Mouse (Mus musculus): ENCODE measurements at regions not wholly inside any gene's neighbourhood (a gene's known extent, or its start where the extent isn't known, plus 50 kb on each side); places are given as distances from the start of the nearest gene placed in this dataset.

DNA sequence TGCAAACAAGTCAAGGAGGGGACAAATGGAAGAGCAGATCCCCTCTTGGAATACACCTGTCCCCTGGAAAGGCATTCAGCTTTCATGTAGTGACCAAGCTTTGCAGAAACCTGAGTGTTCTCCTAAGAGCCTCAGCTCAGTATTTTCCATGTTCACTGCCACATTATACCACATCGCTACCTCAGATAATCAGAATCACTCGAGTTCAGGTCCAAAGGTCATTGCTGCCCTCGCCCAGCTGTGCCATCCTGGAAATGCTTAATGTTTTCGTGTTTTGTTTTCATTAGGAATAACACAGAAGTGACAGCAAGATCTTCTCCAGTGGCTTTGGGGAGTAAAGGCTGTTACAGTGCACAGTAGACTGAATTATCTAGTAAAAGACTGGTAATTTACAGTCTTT is 83.0 kb upstream of the Fat1 start:
- ATAC-seq, result no peak
- Histone ChIP-seq H3K4me3 (no peak overlapping the region), H3K27ac (no peak overlapping the region), H3K9me3 (replicated peaks) (no peaks in the 10 kb centered on the region), H3K27me3 (replicated peaks) (no peaks in the 10 kb centered on the region), H3K4me1 (no peaks in the 10 kb centered on the region), H3K4me2 (no peak overlapping the region), H3K36me3 (no peaks in the 10 kb centered on the region), H3K9ac (no peak overlapping the region)
- 74% methylated on average over 4 of the region's 4 CpGs for WGBS (ENCODE audit: insufficient replicate concordance)

DNA sequence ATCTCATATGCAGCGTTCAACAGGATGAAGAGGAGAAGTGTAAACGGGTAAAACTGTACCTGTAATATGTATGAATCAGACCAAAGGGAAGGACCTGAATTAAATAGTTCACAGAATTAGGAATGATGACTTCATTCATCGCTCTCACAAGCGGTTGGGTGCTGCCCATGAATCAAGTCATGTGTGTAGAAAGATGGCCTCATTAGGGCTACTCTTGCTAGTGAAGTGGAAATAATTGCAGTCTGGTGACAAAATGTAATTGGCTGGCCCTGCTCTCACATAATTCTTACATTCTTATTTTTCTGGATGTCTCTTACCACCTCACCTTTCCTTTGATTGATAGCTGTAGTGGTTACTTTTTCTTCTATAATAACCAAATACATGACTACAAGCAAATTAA is 80.1 kb upstream of the Fat1 start:
- no peak overlapping the region for H3K27ac ChIP-seq
- H3K4me1 ChIP-seq, result no peaks in the 10 kb centered on the region
- H3K4me3 ChIP-seq, result no peak overlapping the region
- ATAC-seq, result no peak
- H3K36me3 ChIP-seq, result no peaks in the 10 kb centered on the region
- no peaks in the 10 kb centered on the region for H3K27me3 ChIP-seq (replicated peaks)
- no peak overlapping the region for H3K9ac ChIP-seq
- H3K9me3 ChIP-seq (replicated peaks), result no peaks in the 10 kb centered on the region
- H3K4me2 ChIP-seq, result no peak overlapping the region
- 77% methylated on average over 4 of the region's 4 CpGs for WGBS (ENCODE audit: insufficient replicate concordance)

DNA sequence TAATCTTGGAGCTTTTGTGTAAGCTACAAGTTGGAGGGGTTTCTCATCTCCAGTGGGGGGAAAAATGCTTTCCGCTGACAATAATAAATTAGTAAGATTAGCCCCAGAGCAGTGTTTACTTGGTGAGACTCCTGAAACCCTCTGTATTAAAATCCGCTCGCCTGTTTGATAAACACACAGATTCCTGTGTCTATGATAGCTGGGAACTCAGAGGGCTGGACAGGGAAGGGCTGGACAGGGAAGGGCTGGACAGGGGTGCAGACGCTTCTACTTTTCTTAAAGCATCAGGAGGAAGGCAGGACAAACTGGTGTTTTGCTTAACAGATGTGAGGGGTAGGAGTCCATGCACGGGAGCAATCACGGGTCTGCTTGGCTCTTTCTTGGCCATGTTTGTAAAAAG is 68.0 kb upstream of the Fat1 start:
- Histone ChIP-seq H3K27me3 (replicated peaks) (no peaks in the 10 kb centered on the region), H3K27ac (no peak overlapping the region), H3K4me3 (no peak overlapping the region), H3K9ac (no peak overlapping the region), H3K9me3 (replicated peaks) (no peaks in the 10 kb centered on the region), H3K4me1 (no peaks in the 10 kb centered on the region), H3K36me3 (no peaks in the 10 kb centered on the region), H3K4me2 (no peak overlapping the region)
- ATAC-seq, result no peak
- WGBS (ENCODE audit: insufficient replicate concordance), result 61% methylated on average over 6 of the region's 6 CpGs

DNA sequence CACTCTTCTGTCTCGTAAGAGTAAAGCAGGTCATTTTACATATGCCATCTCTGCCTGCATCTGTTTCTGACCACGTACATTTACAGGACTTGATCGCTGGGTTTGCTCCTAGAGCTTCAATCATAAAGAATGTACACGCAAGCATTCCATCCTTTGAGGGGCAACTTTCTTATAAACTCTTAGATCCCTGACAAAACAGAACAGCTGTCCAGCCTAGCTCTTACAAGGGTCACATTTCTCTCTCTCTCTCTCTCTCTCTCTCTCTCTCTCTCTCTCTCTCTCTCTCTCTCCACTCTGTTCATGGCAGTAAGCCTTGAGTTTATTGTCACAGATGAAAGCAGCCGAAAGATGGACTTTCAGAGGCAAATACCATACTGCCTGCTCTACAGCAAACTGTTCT is 67.6 kb upstream of the Fat1 start:
- 60% methylated on average over 5 of the region's 5 CpGs for WGBS (ENCODE audit: insufficient replicate concordance)
- Histone ChIP-seq H3K27me3 (replicated peaks) (no peaks in the 10 kb centered on the region), H3K4me2 (no peak overlapping the region), H3K9ac (no peak overlapping the region), H3K36me3 (no peaks in the 10 kb centered on the region), H3K4me3 (no peak overlapping the region), H3K4me1 (no peaks in the 10 kb centered on the region), H3K9me3 (replicated peaks) (no peaks in the 10 kb centered on the region), H3K27ac (no peak overlapping the region)
- no peak for ATAC-seq

DNA sequence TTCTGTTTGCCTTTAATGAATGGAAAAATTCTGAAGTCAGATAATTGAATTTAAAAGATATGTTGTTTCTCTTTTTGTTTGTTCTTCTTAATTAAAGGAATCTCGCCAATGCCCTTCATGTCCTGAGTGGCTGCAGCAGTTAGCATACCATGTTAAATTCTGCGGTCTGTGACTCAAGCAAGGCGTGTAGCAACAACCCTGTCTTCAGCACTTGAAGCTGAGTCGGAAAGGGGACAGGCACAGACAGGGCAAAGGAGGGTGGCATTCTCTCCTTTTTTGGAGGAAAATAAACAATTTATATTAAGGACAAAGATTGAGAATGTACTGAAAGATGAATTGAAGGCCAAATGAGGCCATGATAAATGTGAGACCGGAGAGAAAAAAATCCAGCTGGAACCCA is 58.2 kb upstream of the Fat1 start:
- H3K9ac ChIP-seq, result no peak overlapping the region
- H3K4me2 ChIP-seq, result no peak overlapping the region
- no peaks in the 10 kb centered on the region for H3K36me3 ChIP-seq
- no peak overlapping the region for H3K27ac ChIP-seq
- H3K27me3 ChIP-seq (replicated peaks), result no peaks in the 10 kb centered on the region
- ATAC-seq, result no peak
- no peaks in the 10 kb centered on the region for H3K9me3 ChIP-seq (replicated peaks)
- H3K4me3 ChIP-seq, result no peak overlapping the region
- 59% methylated on average over 5 of the region's 5 CpGs for WGBS (ENCODE audit: insufficient replicate concordance)
- no peaks in the 10 kb centered on the region for H3K4me1 ChIP-seq

DNA sequence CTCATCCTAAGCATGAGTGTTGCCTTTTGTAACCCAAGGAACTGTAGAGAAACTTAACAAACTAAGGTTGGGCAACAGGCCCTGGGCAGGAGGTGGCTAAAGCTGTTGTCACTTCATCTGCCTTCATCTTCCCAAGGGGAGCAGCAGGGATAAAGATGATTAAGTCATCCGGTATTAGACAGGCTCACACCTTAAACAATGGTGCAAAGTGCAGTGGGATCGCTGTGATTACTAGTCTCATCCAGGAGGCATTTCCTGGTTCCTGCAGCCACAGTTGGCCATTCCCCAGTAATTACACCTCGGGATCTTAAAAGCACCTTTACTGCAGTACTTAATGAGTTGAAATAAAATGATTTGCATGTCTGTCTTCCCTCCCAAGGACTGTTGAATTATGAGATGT is 57.0 kb upstream of the Fat1 start:
- WGBS (ENCODE audit: insufficient replicate concordance), result 52% methylated on average over 3 of the region's 3 CpGs
- no peak overlapping the region for H3K4me2 ChIP-seq
- H3K27ac ChIP-seq, result no peak overlapping the region
- no peak overlapping the region for H3K4me3 ChIP-seq
- H3K27me3 ChIP-seq (replicated peaks), result no peaks in the 10 kb centered on the region
- H3K4me1 ChIP-seq, result no peaks in the 10 kb centered on the region
- ATAC-seq, result no peak
- no peaks in the 10 kb centered on the region for H3K36me3 ChIP-seq
- H3K9ac ChIP-seq, result no peak overlapping the region
- no peaks in the 10 kb centered on the region for H3K9me3 ChIP-seq (replicated peaks)

DNA sequence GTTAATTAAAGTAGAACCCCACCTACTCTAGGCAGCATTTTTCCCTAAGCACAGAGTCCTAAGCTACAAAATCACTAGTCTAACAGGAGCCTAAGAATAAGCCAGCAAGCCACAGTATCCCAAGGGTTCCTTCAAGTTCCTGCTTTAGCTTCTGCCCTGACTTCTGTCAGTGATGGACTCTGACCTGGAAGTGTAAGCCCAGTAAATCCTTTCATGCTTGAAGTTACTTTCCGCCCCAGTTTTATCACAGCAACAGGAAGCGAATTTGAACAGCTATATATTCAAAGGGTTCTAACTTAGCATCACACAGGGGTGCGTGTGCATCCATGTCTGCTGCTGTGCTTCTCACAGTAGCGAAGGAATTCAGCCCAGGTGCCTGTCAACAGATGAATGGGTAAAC is 56.1 kb upstream of the Fat1 start:
- Histone ChIP-seq H3K4me1 (no peaks in the 10 kb centered on the region), H3K27ac (no peak overlapping the region), H3K9ac (no peak overlapping the region), H3K4me2 (no peak overlapping the region), H3K9me3 (replicated peaks) (no peaks in the 10 kb centered on the region), H3K4me3 (no peak overlapping the region), H3K27me3 (replicated peaks) (no peaks in the 10 kb centered on the region), H3K36me3 (no peaks in the 10 kb centered on the region)
- 61% methylated on average over 4 of the region's 4 CpGs for WGBS (ENCODE audit: insufficient replicate concordance)
- ATAC-seq, result no peak

DNA sequence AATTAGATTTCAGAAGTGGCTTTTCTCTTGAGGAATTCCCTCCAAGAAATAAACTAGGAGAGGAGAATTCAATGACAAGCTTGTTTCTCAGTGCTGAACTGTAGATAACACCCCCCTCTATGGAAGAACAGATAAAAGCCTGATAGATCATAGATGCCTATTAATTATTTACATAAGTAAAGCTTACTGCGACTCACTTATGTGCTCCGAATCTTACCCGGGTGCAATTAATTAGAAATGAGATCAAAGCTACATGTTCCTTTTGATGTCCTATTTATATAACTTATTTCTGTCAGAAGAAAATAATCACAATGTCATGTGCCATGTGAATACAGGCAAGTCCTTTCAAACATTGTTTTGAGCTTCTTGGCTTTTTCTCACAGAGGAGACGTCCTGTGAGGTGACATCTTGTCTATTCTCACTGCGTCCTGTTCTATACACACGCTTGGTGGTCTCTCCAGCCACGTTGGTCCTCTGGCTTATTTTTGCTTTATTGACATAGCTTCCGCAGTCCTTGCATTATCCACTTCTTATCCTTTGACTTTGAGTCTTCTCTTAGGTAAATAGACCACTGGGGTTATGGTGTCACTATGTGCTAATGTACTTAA is 50.7 kb upstream of the Fat1 start:
- 65% methylated on average over 8 of the region's 8 CpGs for whole genome bisulfite sequencing (ENCODE audit: insufficient replicate concordance)
- ATAC-seq, result no peak
- H3K4me2 ChIP-seq, result no peak overlapping the region

More for the DNA sequence above, 50.7 kb upstream of the Fat1 start:
- Histone ChIP-seq H3K36me3 (no peaks in the 10 kb centered on the region), H3K4me3 (no peak overlapping the region), H3K9me3 (replicated peaks) (no peaks in the 10 kb centered on the region), H3K9ac (no peak overlapping the region), H3K4me1 (no peaks in the 10 kb centered on the region), H3K27ac (no peak overlapping the region), H3K27me3 (replicated peaks) (no peaks in the 10 kb centered on the region)
